19 mouse cellular contexts compared by ENCODE assay signal in the genomic region with DNA sequence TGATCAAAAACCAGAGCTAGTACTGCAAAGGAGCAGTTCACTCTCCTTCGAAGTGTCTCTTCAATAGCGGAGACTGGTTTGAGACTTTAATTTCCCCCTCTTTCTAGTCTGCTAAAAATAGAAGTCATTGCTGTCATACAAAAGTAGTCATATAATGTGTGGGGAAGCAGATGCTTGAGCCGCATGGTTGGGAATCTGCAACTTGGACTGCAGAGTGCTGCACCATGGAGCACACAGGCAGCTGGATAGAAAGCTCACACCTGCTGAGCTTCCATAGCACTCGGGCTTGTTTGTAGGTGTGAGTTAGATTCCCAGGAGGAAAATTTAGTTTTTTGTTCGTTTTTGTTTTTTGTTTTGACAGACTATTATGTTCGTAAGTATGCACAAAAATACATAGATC.
"Had no signal": no experiment of that assay in that cellular context is flagged by ENCODE, and none has a peak within 500 bp of the region (broad histone marks: within the 10 kb centered on the region; RNA-seq: fewer than 3 reads in every experiment).

No protein-coding gene starts in this region.

- H3K27ac ChIP-seq: kidney, postnatal 0 days; layer of hippocampus, adult 2 months; limb, embryonic 12.5 days; limb, embryonic 15.5 days; macrophage; midbrain, embryonic 12.5 days; midbrain, embryonic 15.5 days; neural tube, embryonic 12.5 days; neural tube, embryonic 15.5 days had no signal

- ATAC-seq: lung, postnatal 0 days; midbrain, embryonic 15.5 days had no signal

- H3K9me3 ChIP-seq: limb, embryonic 12.5 days; limb, embryonic 15.5 days; liver, embryonic 15.5 days; midbrain, embryonic 12.5 days; midbrain, embryonic 15.5 days; neural tube, embryonic 12.5 days; neural tube, embryonic 15.5 days had no signal

- H3K4me1 ChIP-seq: limb, embryonic 15.5 days had no signal

- H3K27me3 ChIP-seq: limb, embryonic 12.5 days; limb, embryonic 15.5 days; liver, embryonic 15.5 days; midbrain, embryonic 12.5 days; midbrain, embryonic 15.5 days; neural tube, embryonic 12.5 days; neural tube, embryonic 15.5 days had no signal

- DNase-seq: kidney, adult 2 months; kidney, postnatal 25 days; layer of hippocampus, adult 9-11 months; left cerebral cortex, postnatal 4 days; lung, embryonic 14.5 days; right cerebral cortex, postnatal 25 days; thymus, adult 18-20 months; thymus, postnatal 36 days had no signal

- H3K4me3 ChIP-seq: layer of hippocampus, adult 2 months; limb, embryonic 12.5 days; limb, embryonic 15.5 days; liver, embryonic 15.5 days; midbrain, embryonic 12.5 days; midbrain, embryonic 15.5 days; neural tube, embryonic 12.5 days; neural tube, embryonic 15.5 days had no signal

- H3K4me2 ChIP-seq: limb, embryonic 12.5 days; limb, embryonic 15.5 days; lung, embryonic 14.5 days; midbrain, embryonic 12.5 days; midbrain, embryonic 15.5 days; neural tube, embryonic 12.5 days; neural tube, embryonic 15.5 days had no signal

- H3K9ac ChIP-seq: limb, embryonic 12.5 days; limb, embryonic 15.5 days; liver, embryonic 15.5 days; lung, embryonic 14.5 days; midbrain, embryonic 12.5 days; midbrain, embryonic 15.5 days; neural tube, embryonic 12.5 days; neural tube, embryonic 15.5 days had no signal
